Mouse (Mus musculus): ENCODE measurements around the gene Clstn2.

The Clstn2 gene

DNA sequence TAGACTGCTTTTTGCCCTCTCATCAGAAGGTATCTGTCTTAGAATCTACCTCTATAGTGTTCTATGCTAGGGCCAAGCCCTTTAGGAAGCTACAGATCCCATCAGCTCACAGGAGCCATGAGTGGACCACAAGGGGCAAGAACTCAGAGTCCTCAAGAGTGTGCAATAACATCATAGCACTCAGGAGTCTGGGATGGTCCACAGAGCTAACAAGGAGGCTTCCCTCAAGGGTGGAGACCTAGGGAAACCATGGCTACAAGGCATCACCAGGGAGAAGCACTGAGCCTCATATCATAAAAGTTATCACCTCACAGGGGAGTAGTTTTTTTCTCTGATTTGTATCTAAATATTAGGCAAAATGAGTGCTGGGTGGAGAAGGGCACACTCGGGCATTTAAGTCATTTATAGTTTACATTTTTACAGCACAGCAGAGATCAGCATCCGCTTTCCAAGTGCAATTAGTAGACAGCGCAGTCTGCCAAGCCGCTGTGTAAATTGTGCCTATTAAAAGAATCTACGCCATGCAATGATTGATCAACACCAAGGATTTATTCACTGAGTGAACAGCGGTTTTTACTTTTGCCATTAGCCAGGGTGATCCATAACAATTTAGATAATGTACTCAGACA, 82.5 kb downstream of the Clstn2 start:
- DNase-seq (ENCODE audit: low spot score): no peak

DNA sequence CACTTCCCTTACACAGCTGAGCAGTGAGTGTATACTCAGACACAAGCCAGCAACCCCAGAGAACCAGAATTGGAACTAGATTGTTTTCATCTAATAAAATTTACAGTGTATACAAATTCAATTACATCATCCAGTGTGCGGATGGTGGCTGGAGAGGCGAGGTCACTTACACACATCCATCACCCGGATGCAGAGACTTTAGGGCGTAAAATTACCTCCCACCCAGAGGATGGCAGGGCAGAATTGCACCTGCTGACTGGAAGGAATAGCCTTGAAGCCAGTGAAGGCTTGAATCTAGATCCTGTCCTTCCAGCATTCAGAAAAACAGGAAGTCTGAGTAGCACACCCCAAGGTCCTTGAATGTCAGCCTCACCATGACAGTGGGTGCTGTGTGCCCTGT, 113.7 kb downstream of the Clstn2 start:
- no peak for DNase-seq (ENCODE audit: low spot score)

DNA sequence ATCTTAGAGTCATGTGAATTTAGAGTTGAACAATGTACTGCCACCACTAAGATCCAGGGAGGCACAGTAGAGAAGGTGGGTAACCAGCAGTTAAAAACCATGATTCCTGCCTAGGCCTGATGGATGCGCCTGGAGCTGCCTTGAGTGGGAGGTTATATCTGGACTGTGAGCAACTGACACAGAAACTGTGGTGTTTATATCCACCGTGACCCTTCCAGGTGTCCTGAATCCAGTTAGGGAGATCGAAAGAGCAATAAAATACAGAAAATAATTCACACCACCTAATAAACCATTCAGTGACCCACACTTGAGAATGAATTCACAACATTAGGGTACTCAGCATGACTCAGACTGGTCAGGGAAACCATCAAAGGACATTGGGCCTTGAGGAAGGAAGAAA, 141.6 kb downstream of the Clstn2 start:
- no peak for DNase-seq (ENCODE audit: low spot score)

DNA sequence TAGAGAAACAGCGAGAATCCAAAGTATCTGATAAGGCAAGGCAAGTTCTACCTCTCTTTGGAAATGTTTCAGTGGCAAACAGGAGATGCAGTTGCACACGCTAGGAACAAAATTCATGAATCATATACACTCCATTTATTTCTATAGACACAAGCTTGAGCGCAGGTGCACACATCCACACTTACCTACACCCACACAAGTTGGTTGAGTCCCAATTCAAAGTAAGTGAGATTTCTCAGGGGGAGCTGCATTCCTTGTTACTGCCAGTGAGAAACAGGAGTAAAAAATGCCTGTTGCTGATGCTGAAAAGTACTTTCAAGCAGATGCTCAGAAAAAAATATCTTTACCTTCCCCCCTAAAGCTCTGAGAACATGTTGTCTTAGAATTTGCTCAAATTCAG, 149.6 kb downstream of the Clstn2 start:
- no peak for DNase-seq (ENCODE audit: low spot score)

DNA sequence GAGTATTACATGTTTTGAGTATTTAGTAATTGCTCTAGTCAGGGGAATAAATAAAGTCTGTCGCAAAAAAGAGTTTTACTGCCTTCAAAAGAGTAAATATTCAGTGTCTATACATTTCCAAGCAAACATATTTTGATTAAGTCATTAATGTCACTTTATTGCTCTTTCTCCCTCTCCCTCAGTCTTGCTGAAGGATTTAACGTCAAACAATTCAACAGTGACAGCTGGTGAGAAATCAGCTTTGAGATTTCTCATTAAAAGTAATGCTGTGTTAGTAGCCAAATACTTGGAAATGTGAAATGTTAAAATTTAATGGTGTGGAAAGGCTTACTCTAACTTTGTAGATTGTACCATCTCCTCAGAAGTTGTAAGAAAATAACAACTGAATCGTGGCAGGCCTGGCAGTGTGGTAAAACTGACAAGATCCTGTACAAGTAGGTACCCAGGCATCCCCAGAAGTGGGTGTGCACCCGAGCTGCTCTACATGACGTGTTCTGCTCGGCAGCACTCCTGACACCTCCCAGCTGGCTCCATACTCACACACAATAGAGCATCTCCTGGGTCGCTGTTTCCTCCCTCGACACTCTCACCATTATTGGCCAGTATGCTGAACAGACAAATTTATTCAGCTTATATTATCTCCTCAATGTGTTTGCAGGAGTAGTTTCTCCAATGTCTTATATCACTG, 165.8 kb downstream of the Clstn2 start:
- no peak for DNase-seq (ENCODE audit: low spot score)

DNA sequence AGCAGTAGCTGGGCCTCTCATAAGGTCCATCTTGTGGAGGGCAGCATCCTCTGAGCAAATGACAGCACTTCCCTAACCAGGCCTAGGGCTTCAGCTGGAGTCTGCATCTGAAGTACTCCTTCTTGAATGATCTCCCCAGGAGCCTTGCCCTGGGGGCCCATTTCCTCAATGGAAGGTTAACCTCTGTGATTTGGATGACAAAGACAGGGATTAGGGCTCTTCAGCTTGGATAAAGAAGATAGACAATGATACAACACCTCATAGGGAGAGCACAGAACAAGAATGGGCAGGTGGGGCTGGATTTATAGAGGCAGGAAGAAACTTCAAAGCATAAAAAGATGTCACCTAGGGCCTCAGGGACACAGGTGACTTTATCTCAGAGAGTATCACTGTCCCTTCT, 180.1 kb downstream of the Clstn2 start:
- no peak for DNase-seq (ENCODE audit: low spot score)

DNA sequence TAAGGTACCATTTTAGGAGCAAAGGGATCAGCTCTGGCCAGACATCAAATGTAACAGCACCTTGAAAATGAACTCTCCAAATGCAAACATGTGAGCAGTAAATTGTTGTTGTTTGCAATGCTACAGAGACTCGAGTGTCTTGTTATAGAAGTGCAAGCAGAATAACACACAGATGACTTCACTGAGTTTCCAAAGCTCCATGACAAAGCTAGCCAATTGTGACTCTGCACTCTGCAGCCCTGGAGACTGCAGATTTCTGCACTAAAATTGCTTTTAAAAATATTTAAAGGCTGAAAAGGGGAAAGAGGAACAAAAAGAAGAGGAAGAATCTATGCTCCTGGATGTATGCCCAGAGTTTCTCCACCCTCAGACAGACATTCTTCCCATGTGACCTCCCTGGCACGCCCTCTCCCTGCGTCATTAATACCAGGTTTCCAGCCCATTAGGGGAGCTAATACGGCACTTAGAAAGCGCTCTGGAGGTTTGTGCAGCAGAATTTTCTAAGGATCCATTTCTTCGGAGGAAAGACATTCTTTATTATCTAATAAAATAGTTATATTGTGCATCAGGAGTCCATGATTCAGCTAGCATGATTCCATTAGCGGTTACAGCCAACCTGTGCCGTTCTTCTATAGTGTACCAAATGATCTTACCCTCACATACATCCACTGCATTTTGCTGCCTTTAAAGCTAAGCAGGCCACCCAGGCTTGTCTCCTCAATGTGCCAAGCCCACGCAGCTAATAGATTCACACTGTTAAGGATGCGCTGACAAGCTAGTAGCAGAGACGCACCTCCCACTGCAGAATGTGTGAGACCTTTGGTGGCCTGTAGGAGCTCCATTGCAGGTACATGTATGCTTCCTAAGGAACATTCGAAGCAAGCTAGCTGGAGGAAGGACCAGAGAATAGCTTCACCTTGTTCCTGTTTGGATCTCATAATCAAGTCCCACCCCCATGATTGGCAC, 184.8 kb downstream of the Clstn2 start:
- no peak for DNase-seq (ENCODE audit: low spot score)

DNA sequence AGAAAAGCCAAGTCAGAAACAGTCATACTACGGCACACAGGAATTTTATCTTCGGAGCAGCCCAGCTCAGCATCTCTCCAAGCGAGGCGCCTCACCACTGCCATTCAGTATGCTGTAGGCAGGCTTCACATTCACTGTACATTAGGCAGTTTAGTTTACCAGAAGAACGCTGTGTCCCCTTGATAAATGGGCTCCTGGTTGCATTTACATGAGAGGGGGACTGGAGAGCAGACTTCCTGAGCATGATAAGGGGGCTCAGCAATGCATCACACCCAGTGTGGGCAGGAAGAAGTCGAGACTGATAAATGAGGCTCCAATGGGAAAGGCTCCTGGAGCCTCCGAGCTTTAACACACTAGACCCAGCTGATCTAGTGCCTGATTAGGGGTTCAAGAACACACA, 190.9 kb downstream of the Clstn2 start:
- no peak for DNase-seq (ENCODE audit: low spot score)

DNA sequence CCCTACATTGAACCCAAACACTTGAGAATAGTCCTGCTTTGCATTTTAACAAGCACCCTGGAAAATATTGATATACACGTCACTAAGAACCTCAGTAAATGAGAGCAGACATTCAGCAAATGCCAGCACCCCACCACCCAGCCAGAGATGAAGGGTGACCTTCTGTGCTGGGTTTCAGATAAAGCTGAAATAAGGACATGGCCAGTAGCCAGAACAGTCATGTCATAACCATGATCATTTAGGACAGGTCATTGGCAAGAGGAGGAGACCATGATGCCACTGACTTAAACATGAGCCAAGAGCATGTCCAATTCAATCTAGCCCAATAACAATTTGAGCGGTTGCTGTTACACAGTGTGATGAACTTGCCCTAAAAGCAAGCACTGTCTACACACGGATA, 201.8 kb downstream of the Clstn2 start:
- no peak for DNase-seq (ENCODE audit: low spot score)

DNA sequence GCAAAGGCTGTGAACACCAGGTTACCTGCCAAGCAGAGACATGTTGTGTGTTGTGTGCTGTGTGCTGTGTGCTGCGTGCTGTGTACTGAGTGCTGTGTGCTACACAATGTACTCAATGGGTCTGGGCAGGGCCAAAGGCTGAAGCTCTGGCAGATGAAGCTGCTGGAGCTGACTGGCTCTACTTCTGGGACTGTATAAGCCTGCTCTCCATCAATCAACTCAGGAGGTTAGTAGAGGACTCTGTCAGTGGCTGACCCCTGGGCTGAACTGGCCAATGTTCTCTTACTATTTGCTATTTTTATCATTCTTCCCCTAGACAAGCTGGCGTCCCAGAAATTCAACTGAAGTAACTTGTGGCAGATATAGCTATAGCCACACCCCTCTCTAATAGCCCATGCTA, 203.1 kb downstream of the Clstn2 start:
- DNase-seq (ENCODE audit: low spot score): no peak

DNA sequence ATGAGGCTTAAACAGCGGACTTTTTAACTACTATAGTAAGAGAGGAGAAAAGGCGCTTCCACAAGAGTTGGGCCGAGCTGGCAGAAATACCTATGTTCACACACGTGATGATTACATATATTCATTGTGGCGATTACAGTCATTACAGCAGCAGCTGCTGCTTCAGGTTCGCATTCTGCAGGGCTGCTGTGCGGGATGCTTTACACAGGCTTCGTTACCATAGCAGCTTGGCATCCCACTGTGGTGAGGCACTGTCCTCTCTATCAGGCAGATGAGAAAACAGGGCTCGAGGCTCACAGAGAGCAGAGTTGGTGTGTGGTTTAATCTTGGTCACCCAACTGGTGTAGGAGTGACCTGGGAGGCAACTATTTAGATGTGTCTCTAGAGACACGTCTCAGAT, 205.3 kb downstream of the Clstn2 start:
- DNase-seq (ENCODE audit: low spot score): no peak

DNA sequence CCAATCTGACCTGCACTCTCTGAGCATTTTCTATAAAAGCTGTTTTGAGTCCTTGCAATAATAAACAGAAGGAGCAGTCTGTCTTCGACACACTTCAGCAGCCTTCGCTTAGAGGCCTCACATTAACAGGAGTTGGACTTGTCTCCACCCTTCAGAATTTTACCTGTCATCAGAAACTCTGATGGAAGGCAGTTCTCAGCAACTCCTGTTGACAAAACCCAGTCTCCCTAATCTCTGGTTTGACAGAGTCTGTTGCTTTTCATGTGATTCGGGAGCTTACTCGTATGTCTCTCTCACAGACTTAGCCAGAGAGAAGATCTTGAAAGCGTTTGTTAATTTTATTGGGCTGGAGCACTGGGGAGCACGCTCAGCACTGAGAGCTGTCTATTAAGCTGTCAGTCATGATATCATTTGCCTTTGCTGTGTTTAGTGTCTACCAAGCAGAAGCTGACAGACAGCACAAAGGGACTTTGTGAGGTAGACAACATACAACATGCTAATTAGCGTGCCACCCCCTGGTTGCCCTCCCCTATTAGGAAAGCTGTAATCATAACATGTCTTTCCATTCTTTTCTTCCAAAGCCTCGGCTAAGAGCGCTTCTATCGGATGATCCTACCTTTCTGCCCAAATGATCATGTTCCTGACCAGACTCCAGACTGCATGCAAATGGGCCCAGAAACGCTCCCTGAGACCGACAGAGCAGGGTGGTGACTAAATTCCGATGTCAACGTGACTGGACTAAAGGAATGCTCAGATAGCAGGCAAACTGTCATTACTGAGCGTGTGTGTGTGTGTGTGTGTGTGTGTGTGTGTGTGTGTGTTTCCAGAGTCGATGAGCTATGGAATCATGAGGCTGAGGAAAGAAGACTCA, 206.7 kb downstream of the Clstn2 start:
- no peak for DNase-seq (ENCODE audit: low spot score)

DNA sequence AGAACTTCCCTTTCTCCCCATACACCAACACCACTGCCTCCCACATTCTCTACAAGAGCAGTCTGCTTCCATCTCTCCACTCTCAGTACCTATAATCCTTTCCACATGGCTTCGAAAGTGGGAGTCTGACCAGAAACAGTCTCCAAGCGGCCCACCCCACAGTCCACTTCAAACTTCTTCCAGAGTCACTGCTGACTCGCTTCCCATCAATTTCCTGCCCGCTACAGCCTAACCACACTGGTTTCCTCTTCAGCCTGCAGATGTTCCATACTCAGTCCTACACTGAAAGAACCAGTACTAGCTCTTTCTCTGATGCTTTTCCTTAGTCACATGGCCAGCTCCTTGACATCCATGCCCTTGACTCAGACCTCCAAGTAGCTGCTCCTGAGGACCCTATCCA, 215.9 kb downstream of the Clstn2 start:
- DNase-seq (ENCODE audit: low spot score): no peak

DNA sequence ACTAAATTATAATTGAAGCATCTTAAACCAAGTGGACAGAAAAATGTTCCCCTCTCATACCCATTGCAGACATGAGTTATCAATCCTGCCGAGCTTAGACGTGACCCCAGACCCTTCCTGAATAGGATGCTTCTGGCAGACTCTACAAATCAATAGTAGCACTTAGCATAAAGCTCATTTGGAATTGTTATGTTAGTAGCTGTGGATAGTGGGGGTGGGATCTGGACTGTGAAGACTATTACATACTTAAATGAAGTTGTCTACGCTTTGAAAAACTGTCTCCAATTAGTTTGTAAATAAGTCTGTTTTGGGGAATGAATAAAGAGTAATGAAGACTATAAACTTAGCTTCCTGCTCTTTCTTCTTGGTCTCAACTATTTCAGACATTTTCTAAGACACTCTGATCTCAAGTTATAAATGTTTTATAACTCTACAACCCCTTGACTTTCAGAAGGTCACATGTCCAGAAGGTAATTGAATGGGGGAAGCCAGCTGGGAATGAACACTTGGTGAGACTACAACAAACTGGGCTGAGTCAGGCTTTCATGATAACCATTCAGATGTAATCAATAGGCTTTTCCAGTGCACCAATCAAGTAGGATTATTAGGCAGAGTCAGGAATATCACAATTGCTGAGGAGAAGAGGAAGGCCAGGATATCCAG, 216.7 kb downstream of the Clstn2 start:
- no peak for DNase-seq (ENCODE audit: low spot score)

DNA sequence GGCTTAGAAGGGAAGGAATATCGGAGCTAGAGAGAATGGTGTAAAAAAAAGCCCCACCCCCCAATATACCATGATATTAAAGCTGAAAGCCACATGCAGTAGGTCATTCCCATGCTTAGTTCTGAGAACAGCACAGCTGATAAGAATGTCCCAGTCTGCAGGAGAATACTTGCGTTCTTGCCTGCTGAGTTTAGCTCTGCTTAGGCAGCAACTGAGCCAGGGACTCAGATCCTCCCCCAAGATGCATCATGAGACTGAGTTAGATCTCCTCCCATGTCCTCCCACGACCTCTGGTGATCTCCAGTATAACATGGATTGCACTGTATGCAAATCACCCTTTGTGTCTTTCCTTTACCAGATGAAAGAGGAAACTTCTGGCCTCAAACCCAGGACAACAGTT, 219.8 kb downstream of the Clstn2 start:
- DNase-seq (ENCODE audit: low spot score): no peak

DNA sequence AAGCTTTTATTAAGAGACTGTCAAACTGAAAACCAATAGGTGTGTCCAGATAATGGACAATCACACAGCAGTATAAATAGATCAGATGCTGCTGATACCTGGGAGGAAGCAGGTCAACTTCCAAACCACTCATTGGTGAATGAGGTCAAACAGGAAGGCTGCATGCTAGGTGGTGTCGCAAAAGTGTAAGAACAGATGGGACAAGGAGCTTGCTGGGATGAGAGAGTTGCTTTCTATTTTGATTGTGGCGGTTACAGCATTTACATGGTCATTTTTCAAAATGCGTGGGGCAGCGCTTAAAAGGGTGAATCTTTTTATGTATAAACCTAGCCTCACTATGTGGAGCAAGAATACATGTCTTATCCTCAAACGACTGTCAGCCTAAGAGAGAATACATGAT, 225.9 kb downstream of the Clstn2 start:
- no peak for DNase-seq (ENCODE audit: low spot score)

DNA sequence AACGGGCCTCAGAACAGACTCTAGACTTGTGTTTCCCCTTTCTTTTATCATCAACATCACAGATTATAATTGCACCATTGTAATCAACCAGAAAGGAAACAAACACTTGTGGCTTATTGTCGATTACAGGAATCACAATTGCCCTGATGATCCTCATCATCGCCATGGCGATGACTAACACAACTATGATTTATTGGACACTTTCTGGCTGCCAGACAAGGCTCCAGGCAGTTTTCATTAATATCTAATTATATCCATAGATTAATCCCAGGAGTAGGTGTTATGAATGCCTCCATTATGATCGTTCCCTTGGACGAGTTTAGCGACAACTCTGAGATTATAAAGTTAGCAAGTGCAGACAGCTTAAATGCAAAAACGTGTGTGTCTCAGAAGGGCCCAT, 239.3 kb downstream of the Clstn2 start:
- no peak for DNase-seq (ENCODE audit: low spot score)

DNA sequence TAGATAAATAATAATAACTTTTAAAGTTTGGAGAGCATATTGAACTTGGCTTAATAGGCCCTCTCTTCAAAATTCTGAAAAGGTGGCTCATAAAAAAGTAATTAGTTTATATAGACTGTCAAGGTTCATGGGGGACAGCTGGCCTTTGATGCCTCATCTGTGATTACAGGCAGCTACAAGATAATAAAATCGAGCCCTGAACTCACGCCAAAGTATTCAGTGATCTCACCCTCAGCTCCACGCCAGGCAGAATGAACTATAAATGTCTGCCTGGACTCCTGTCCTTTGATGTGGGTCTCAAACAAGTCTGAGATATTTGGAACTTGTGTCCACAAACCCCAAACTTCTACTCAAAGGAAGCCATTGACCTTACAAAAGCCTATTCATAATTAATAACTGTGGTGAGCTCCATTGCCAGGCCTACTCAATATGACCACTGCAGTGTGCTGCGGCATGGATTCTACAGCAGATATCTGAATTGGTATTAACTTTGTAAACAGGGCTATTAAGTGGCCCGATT, 244.8 kb downstream of the Clstn2 start:
- DNase-seq (ENCODE audit: low spot score): no peak

DNA sequence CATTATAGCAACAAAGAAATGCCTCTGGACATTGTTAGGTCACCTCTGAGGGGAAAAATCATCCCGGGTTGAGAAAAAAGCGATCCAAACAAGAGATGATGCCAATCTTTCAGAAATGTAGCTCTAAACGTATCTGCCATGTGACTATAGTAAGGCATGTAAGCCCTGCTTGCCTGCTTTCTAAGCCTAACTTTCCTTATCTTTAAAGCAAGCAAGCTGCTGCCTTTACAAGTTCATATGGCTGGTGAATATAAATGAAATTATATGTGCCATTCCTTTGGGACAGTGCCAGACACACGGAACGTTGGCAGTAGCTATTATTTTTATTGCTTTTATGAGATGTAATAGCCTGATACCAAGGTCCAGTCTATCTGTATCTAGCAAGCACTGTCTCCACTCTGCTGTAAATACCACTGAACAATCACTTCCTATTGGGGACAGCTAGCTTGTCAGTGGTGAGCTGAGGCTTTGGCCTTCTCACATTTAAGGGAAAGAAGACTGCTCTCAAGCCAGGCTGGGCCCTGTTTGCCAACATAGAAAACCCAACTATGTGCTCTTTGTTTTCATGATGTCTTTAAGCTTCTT, 252.9 kb downstream of the Clstn2 start:
- DNase-seq (ENCODE audit: low spot score): no peak

DNA sequence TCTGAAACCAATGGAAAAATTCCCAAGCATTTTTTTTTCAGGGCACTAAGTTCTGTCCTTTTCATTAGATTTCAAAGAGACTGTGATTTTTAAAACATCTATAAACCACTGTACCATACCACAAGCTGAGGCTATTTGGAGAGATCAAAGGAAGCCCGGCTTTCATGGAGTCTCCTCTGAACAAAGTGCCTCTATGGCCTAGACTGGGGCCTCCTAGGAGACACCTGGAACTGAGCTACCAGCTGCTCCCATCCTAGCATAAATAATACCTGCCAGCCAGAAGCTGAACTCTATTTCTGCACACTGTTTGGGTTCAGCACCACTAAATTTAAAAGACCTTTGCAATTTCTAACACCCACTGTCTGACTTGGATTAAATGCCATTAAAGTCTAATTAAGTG, 257.2 kb downstream of the Clstn2 start:
- DNase-seq (ENCODE audit: low spot score): no peak

DNA sequence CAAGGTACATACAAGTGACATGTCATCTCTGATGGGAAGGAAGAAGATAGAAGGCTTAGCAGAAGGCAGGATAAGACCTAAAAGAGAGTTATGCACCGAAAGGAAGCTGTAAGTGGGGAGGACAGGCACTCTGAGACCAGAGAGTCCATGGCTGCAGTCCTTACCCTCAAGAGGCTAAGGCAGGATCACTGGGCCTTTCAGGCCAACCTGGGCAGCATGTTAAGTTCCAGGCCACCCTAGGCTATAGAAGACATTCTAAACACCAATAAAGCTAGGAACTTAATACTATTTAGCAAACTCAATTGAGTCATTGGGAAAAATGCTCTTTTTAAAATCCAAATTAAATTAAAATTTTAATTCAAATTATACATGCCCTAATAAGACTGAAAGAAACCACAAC, 258.0 kb downstream of the Clstn2 start:
- DNase-seq (ENCODE audit: low spot score): no peak
